Mouse (Mus musculus) E14TG2a.4 (cell line): ENCODE measurements around the gene Ispd.

Source experiments
- CTCF ChIP-seq: conservative IDR thresholded peaks from 2 replicates; pipeline ENCODE4 v1.5.1; 2014; ENCODE audit warnings: low read length
- NANOG ChIP-seq: IDR thresholded peaks from 2 replicates; pipeline ENCODE4 v1.6.1; 2014; ENCODE audit warnings: borderline replicate concordance, low read length, mixed read lengths

DNA sequence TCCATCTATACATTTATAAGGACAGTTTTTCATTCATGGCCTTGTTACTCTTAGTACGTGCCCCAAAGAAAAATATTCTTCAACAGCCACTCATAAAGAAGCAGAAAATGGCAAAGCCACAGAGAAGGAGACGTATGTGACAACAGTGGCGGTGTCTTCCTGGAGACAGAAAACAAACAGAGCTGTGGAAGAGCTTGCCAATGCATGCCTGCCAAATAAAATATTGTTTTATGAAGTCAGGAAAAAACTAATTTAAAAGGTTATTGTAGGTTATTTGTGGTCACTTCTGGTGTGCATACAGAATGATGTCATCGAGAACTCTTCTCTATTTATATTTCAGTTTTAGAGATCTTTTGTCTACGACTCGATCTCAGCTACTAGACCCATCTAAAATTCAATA, 341.5 kb downstream of the Ispd start:
- no peak for TF ChIP-seq CTCF
- TF ChIP-seq NANOG, result no peak
